Mouse (Mus musculus) liver, embryonic 15.5 days (tissue): ENCODE data around the gene Lrrc4. TPM values are rescaled to one million over a fixed set of nuclear protein-coding genes. Genes with fewer than 3 reads are reported as not detected.

Source experiments
- ATAC-seq: fragments of 200-750 bp; cut with Nextera tagmentation; 2 replicates; pipeline ENCODE4 v1.8.0; 2017; ENCODE audit warnings: moderate number of reproducible peaks, mild to moderate bottlenecking, moderate library complexity; ENCODE audit not compliant: insufficient read depth
- H3K27ac ChIP-seq: fragments of 300-500 bp; sonication (generic); replicated peaks from 2 replicates; pipeline ENCODE4 v1.5.1; 2015; ENCODE audit warnings: mild to moderate bottlenecking, inconsistent platforms
- H3K27me3 ChIP-seq: fragments of 300-500 bp; sonication (generic); 2 replicates; pipeline ENCODE4 v1.6.1; 2015; ENCODE audit warnings: mild to moderate bottlenecking, inconsistent platforms
- H3K36me3 ChIP-seq: fragments of 300-500 bp; sonication (generic); replicated peaks from 2 replicates; pipeline ENCODE4 v1.6.1; 2015; ENCODE audit warnings: moderate library complexity, mild to moderate bottlenecking, inconsistent platforms
- H3K4me1 ChIP-seq: fragments of 300-500 bp; sonication (generic); replicated peaks from 2 replicates; pipeline ENCODE4 v1.6.1; 2015; ENCODE audit warnings: inconsistent platforms
- H3K4me2 ChIP-seq: fragments of 300-500 bp; sonication (generic); 2 replicates; pipeline ENCODE4 v1.6.1; 2015; ENCODE audit warnings: moderate library complexity, mild to moderate bottlenecking, inconsistent platforms
- H3K4me3 ChIP-seq: fragments of 300-500 bp; sonication (generic); replicated peaks from 2 replicates; pipeline ENCODE4 v1.5.1; 2015; ENCODE audit warnings: mild to moderate bottlenecking, inconsistent platforms
- H3K9ac ChIP-seq: fragments of 300-500 bp; sonication (generic); 2 replicates; pipeline ENCODE4 v1.6.1; 2015; ENCODE audit warnings: moderate library complexity, mild to moderate bottlenecking, inconsistent platforms
- H3K9me3 ChIP-seq: fragments of 300-500 bp; sonication (generic); replicated peaks from 2 replicates; pipeline ENCODE4 v1.6.1; 2016; ENCODE audit warnings: inconsistent platforms
- WGBS: fragments of 180-500 bp; shearing (Covaris S2); methylation state at CpG from one replicate; pipeline ENCODE4 v1.1.7; 2015; ENCODE audit warnings: mixed read lengths; ENCODE audit not compliant: insufficient replicate concordance; 5-methylcytosine and 5-hydroxymethylcytosine counted together
- polyA plus RNA-seq: library from polyadenylated mRNA; unstranded; fragments of >200 nt; fragmentation: Nextera tagmentation; extraction: Ambion mirVana; gene quantifications from 2 replicates; pipeline ENCODE4 v1.2.1, GENCODE M21; 2015

The Lrrc4 gene
- polyA plus RNA-seq, 1 experiment from 2014 or later = 0.02 TPM

DNA sequence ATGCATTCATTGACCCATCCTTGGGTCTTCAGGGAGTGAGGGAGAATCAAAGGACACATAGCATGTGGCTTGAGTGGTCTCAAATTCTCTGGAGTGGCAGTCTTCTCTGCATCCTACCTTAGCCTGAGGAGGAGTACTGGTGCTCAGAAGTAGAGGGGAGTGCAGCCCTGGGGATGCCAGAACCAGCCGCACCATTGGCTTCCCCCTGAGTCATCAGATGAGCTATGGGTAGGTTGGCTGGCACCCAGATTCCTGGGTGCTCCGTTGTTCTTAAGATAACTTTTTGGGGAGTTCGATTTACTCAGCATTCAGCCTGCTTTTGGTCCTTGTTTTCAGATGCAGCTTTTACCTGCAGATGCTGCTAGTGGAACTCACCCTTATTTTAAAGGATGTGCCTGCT lies 10.0 kb upstream of the Lrrc4 start:
- Histone ChIP-seq H3K36me3 (no peaks in the 10 kb centered on the region), H3K4me1 (no peaks in the 10 kb centered on the region), H3K4me3 (no peak overlapping the region), H3K4me2 (no peak overlapping the region), H3K27me3 (no peaks in the 10 kb centered on the region), H3K9ac (no peak overlapping the region), H3K9me3 (no peaks in the 10 kb centered on the region), H3K27ac (no peak overlapping the region)
- WGBS = 65% methylated on average over 3 of the region's 3 CpGs
- ATAC-seq = no peak

DNA sequence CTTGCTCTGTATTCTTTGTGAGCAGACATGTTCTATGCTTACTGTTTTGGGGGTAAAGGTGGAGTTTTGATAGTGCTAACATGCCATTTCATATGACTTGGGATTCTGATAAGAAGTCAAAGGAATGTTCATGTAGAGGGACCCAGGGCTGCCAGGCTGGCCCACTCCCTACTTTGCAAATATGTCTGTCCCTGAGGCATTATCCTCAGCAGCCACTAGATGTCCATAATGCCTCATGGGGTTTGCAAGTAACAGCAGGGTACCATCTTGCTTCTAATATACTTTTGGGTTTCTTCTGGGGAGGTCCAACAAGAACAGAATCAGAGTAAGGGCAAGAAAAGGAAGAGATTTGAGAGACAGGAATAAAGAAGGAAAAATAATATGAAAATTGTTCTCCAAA lies 5.1 kb upstream of the Lrrc4 start:
- Histone ChIP-seq H3K9ac (no peak overlapping the region), H3K27ac (no peak overlapping the region), H3K9me3 (no peaks in the 10 kb centered on the region), H3K27me3 (peaks cover 38% of the 10 kb centered on the region), H3K4me3 (no peak overlapping the region), H3K4me1 (peaks cover 20% of the 10 kb centered on the region), H3K4me2 (no peak overlapping the region), H3K36me3 (no peaks in the 10 kb centered on the region)
- no peak for ATAC-seq

DNA sequence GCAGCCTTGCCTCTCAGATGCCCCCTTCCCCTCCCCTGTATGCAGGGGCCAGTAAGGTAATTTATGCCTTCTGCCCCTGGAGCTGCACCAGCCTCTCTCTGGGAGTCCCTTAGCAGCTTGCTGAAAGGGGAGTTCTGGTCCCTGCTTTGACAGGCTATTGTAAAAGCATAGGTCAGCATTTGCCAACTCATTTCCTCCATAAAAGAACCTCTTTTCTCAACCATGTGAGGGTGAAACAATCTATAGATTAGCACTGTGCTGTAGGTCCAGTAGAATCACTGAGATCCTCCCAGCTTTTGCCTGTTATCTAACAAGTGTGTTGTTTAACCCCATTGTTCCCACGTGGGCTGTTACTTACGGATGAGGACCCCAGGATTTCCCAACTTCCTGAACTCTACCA lies 2.5 kb upstream of the Lrrc4 start:
- Histone ChIP-seq H3K27me3 (peaks cover 58% of the 10 kb centered on the region), H3K9ac (no peak overlapping the region), H3K4me3 (no peak overlapping the region), H3K27ac (no peak overlapping the region), H3K4me1 (peaks cover 24% of the 10 kb centered on the region), H3K36me3 (no peaks in the 10 kb centered on the region), H3K4me2 (no peak overlapping the region), H3K9me3 (no peaks in the 10 kb centered on the region)
- ATAC-seq = no peak
- WGBS = 30% methylated on average over 2 of the region's 2 CpGs

DNA sequence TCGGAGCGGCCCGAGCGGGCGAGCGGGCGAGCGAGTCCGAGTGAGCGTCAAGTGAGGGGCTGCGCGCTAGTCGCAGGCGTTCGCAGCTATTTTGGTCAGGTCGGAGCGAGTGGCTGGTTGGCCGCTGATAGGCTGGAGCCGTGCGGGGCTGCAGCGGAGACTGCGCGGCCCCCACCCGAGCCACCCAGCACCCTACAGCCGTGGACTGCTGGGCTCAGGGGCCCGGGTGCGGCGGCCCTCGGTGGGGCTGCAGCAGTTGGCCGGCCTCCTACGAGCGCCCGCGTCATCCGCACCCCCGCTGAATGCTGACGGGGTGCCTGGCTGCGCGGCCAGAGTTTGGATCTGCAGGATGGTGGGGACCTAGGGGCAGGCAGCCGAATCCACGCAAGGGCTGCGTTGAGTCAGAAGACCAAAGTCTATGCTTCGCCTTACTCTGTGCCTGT lies 1.9 kb upstream of the Lrrc4 start:
- H3K36me3 ChIP-seq = no peaks in the 10 kb centered on the region
- ATAC-seq = no peak
- H3K9me3 ChIP-seq = no peaks in the 10 kb centered on the region
- peak overlapping the region; percentile 52 for H3K4me3 ChIP-seq
- H3K9ac ChIP-seq = no peak overlapping the region
- peaks cover 24% of the 10 kb centered on the region for H3K4me1 ChIP-seq
- H3K27ac ChIP-seq = no peak overlapping the region
- H3K27me3 ChIP-seq = peaks cover 58% of the 10 kb centered on the region
- peak overlapping the region; percentile 81 for H3K4me2 ChIP-seq
- 4% methylated on average over 43 of the region's 43 CpGs for WGBS

DNA sequence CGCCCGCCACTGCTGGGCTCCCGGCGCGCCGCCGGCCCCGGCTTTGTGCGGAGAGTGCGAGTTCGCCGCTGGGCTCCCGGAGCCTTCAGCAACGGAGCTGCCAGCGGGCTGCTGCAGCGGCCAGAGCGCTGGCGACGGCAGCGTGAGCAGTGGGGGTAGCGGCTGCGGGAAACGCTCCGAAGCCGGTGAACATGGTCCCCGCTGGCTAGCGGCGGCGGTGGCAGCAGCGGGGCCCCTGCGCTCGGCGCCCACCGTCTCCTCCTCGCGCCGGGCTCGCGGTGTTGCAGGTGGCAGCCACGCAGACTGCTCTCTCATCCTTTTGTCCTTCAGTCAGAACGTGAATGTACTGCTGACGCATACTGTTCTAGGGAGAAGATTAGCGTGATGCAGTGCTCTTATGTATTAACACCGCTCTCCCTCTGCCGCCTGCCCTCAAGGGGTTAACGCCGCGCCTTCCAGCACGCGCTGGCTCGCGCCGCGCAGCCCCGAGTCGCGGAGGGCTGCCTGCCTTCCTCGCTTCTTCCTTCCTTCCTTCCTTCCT lies 1.3 kb upstream of the Lrrc4 start:
- Histone ChIP-seq H3K4me1 (peaks cover 24% of the 10 kb centered on the region), H3K36me3 (no peaks in the 10 kb centered on the region), H3K27me3 (peaks cover 58% of the 10 kb centered on the region), H3K27ac (no peak overlapping the region), H3K4me3 (peak overlapping the region; percentile 52), H3K9ac (peak overlapping the region; percentile 21; the same call in 1 of the 2 replicates), H3K4me2 (peak overlapping the region; percentile 81), H3K9me3 (no peaks in the 10 kb centered on the region)
- no peak; the same call in 1 of the 2 replicates for ATAC-seq
- WGBS = under 1% methylated on average over 58 of the region's 58 CpGs

DNA sequence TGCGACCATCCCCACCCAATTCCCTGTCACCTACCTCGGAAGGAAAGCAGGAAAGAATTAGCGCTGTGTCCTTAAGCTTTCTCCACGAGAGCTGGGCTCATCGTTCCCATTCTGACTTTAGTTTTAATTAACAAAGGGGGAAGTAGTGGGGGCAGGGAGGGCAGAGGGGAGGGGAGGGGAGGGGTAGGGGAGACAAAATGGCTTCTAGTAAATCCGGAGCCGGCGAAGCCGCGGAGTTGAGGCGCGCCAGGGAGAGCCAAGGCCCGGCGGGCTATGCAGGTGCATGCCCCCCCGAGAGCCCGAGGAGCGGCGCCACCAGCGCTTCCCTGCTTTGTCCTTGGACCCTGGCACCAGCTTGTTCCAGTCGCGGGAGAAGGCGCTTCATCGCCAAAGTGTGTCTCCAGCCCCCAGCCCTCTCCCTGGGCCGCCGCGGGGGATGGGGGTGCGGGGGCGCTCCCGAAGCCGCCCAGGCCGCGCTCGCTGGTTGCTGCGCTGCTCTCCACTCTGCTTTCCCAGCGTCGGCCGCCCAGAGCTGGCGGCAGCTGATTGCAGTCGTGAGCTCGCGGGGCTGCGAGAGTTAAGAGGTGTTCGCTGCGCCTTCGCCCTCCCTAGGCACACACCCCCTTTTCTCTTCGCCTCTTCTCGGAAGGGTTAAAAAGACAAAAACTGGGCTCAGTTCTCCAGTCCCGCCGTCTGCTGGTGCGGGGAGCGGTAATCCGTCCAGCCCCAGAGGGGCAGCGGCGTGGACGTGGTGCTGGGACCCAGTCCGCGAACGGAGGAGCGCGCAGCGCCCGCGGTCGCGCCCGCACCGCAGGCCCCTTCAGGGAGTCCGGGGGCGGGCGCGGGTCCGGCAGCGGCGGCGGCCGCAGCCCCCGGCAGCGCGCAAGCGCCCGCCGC lies 555 bp upstream of the Lrrc4 start:
- Histone ChIP-seq H3K4me1 (peaks cover 24% of the 10 kb centered on the region), H3K4me3 (peak overlapping the region; percentile 52), H3K27me3 (peaks cover 58% of the 10 kb centered on the region), H3K9ac (no peak overlapping the region), H3K27ac (no peak overlapping the region), H3K9me3 (no peaks in the 10 kb centered on the region), H3K4me2 (peak overlapping the region; percentile 81), H3K36me3 (no peaks in the 10 kb centered on the region)
- peak; percentile 48; the same call in 1 of the 2 replicates for ATAC-seq
- WGBS = 1% methylated on average over 80 of the region's 82 CpGs

DNA sequence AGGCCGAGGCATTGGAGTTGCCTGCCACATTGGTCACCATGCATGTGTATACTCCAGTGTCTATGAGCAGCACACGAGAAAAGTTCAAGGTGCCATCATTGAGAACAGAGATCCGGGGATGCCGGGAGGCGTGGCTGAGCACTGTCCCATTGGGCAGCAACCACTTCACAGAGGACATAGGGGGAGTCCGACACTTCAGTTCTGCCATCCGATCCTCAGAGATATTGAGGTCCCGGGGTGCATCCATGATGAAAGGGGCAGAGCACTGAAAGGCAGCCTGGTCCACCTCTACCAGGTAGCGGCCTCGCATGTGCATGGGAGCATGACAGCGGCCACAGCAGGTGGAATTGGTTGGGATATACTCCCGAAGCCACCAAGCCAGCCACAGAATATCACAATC lies 1.2 kb downstream of the Lrrc4 start:
- 70% methylated on average over 12 of the region's 12 CpGs for WGBS
- no peak for ATAC-seq
- Histone ChIP-seq H3K4me2 (no peak overlapping the region), H3K27ac (no peak overlapping the region), H3K9me3 (no peaks in the 10 kb centered on the region), H3K27me3 (peaks cover 58% of the 10 kb centered on the region), H3K9ac (no peak overlapping the region), H3K4me1 (peaks cover 24% of the 10 kb centered on the region), H3K4me3 (no peak overlapping the region), H3K36me3 (no peaks in the 10 kb centered on the region)

DNA sequence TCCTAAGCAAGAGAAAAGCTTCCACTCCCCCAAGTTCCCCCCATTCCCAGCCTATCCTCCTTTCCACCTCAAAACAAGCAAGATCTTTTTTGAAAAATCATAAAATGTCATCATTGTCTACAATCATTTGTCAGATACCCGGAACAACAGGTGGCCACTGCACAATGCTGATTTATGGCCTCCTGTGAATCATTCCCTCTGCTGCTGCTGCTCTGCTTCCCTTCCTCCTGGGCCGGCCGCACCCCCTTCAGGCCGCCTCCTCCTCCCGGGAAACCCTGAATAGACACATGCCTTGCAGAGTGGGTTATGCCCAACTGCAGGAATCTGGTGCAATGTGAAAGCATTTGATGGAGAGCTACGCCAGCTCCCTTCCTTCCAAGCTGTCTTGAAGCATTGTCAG lies 3.0 kb downstream of the Lrrc4 start:
- Histone ChIP-seq H3K4me2 (no peak overlapping the region), H3K4me3 (no peak overlapping the region), H3K9ac (no peak overlapping the region), H3K4me1 (peaks cover 20% of the 10 kb centered on the region), H3K27me3 (peaks cover 40% of the 10 kb centered on the region), H3K36me3 (no peaks in the 10 kb centered on the region), H3K27ac (no peak overlapping the region), H3K9me3 (no peaks in the 10 kb centered on the region)
- ATAC-seq = no peak
- 62% methylated on average over 6 of the region's 6 CpGs for WGBS

DNA sequence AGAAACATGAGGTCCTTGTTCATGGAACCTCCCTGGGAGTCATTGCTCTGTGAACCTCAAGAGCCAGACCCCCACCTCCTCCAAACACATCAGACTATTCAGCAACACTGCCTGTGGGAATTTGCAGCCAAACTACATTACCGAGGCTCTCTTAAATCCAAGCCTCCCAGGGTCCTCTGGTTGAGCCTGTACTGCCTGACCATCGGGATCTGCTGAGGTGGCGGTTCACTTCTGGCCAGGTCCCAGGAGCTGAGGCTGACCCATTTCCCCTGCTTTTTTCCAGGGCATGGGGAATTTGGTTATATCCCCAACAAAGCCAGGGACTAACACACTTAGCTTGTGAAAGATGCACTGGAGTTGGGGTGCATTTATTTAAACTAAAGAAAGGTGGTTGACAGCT lies 4.0 kb downstream of the Lrrc4 start:
- no peak overlapping the region for H3K27ac ChIP-seq
- peaks cover 10% of the 10 kb centered on the region for H3K4me1 ChIP-seq
- no peak overlapping the region for H3K4me3 ChIP-seq
- no peak overlapping the region for H3K4me2 ChIP-seq
- H3K9ac ChIP-seq = no peak overlapping the region
- H3K27me3 ChIP-seq = peaks cover 30% of the 10 kb centered on the region
- H3K36me3 ChIP-seq = no peaks in the 10 kb centered on the region
- no peak for ATAC-seq
- 63% methylated on average over 3 of the region's 3 CpGs for WGBS
- H3K9me3 ChIP-seq = no peaks in the 10 kb centered on the region

DNA sequence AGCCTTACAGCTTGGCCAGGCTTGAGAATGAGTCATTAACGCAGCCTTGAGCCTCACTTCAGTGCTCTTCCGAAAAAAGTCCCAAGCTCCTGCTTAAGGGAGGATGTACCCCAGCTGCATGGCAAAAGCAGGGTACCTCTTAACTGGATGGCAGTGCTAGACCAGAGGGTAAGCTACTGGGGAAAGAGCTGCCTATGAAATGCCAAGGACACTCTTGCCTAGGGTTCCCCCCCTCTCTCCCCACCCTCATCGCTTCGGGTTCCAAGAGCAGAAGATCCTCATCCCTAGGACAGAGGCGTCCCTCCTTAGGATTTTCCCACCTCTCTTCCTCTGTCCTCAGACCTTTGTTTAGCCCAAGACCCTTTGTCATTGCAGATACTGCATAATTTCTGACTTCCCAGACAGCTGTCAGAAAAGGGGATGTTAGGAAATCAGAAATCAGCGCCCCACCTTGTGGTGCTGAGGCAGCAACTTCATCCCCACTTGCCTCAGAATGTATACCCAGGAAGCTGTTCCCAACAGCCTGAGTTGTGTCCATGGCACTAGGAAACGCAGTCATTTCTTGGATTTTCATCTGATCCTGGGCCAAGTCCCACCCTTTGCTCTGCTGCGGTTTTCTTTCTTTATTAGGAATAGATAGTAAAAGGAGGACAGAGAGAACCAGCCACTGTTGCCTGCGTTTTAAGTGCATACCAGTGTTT lies 4.7 kb downstream of the Lrrc4 start:
- 69% methylated on average over 9 of the region's 9 CpGs for WGBS
- H3K4me3 ChIP-seq = no peak overlapping the region
- H3K4me2 ChIP-seq = no peak overlapping the region
- no peak for ATAC-seq
- peaks cover 23% of the 10 kb centered on the region for H3K27me3 ChIP-seq
- H3K4me1 ChIP-seq = peaks cover 5% of the 10 kb centered on the region
- no peaks in the 10 kb centered on the region for H3K9me3 ChIP-seq
- H3K36me3 ChIP-seq = no peaks in the 10 kb centered on the region
- H3K9ac ChIP-seq = no peak overlapping the region
- H3K27ac ChIP-seq = no peak overlapping the region

DNA sequence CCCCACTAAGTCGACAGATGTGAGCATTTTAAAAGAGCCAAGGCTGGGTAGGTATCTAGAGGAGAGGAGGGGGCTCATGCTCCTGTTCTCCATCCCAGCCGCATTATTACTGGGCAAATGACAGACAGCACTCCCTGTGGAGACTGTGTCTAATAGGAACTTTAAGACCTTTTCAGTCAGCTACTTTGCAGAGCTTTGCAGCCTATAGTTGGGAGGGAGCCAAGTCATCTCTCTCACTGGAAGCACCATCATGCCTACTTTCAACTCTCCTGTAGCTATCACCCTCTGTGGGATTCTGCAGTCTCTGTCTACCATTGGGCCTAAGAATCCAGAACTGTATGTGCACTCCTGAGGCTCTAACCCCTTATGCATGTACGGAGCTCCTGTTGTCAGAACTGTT lies 5.7 kb downstream of the Lrrc4 start:
- 58% methylated on average over 3 of the region's 3 CpGs for WGBS

More for the DNA sequence above, 5.7 kb downstream of the Lrrc4 start:
- ATAC-seq = no peak
- no peaks in the 10 kb centered on the region for H3K4me1 ChIP-seq
- H3K27ac ChIP-seq = no peak overlapping the region
- H3K36me3 ChIP-seq = no peaks in the 10 kb centered on the region
- H3K4me3 ChIP-seq = no peak overlapping the region
- peaks cover 13% of the 10 kb centered on the region for H3K27me3 ChIP-seq
- H3K9me3 ChIP-seq = no peaks in the 10 kb centered on the region
- H3K9ac ChIP-seq = no peak overlapping the region
- H3K4me2 ChIP-seq = no peak overlapping the region
